Mouse (Mus musculus): Measurements from ENCODE around the gene Sntb2.
A peak's percentile ranks its signal among the peaks of the same experiment; 100 is the strongest.
"Not testable (repeated sequence)": the region's sequence is repeated elsewhere in the genome, so short reads cannot be mapped to it uniquely, and the experiment has no call there.

Gene Sntb2

DNA sequence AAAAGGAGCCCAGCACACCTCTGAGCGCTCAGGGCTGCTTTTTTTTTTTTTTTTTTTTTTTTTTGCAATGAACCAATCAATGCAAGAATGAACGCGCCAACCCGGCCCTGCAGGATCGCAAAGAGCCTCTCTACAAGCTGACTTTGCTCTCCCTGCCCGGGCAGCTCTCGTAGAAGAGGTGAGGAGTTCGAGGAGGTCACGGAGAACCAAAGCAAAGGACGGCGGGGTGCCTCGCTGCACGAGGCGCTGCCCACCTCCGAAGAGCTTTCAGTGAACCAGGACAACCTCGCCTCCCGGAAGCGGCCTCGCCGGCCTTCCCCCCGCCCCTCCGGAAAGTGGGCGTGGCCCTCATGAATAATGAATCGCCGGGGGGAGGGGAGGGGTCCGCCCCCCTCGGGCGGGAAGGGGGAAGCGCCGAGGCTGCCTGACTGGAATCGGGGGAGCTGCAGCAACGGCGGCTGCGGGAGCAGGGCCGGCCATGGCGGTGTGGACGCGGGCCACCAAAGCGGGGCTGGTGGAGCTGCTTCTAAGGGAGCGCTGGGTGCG is at the start of gene Sntb2:
Sntb2 (plus strand) TSS at position 427 of the 546 bp plus-strand sequence.
- DNase-seq (ENCODE audit: low read depth, low spot score), result peak; percentile 98

DNA sequence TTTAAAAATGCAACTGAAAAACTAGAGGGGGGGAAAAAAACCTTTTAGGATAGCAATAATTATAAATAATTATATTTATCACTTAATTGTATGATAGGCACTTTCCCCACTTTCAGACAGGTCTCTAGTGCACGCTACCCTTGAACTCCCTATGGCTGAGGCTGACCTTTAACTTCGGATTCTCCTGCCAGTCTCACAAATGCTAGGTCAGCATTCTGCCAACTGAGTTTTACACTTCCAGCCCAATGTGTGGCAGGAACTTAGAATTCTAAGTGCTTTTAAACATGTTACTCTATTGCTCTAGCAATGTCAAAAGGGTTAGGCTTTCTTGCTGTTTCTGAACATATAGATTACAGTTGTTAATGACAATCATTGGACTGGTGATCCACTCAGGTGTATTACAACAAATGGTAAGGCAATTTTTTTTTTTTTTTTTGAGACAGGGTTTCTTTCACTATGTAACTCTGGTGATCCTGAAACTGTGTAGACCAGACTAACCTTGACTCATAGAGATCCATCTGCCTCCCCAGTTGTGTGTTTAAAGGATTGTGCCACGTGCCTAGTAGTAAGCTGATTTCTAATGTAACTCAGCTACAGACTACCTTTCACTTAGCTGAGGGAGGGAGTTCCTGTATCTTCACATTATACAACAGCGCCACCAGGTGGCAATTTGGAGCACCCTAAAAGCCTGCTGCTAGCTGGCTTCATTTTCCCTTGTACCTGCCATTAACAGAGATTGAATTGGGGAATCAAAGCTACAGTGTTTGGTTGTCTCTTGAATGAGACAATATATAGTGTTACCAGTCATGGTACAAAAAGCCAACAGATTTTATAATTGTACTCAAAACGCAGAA is 48.0 kb upstream of the Sntb2 start:
- DNase-seq (ENCODE audit: low read depth, low spot score), result peak; percentile 88

- DNase-seq (ENCODE audit: low read depth, low spot score), result no peak
Measured at GRCm38 (mm10) chr8:106888803-106889202, 46.7 kb upstream of the Sntb2 start.

- DNase-seq (ENCODE audit: low read depth, low spot score), result peak; percentile 79
Measured at GRCm38 (mm10) chr8:106892210-106892805, 43.2 kb upstream of the Sntb2 start.

- peak; percentile 74 for DNase-seq (ENCODE audit: low read depth, low spot score)
Measured at GRCm38 (mm10) chr8:106892806-106893451, 42.6 kb upstream of the Sntb2 start.

GRCm38 (mm10) chr8:106893481-106894156 is 41.9 kb upstream of the Sntb2 start, which contains the start of gene Utp4:
Utp4 (plus strand) TSS chr8:106893636.
- DNase-seq (ENCODE audit: low read depth, low spot score), result peak; percentile 94

DNA sequence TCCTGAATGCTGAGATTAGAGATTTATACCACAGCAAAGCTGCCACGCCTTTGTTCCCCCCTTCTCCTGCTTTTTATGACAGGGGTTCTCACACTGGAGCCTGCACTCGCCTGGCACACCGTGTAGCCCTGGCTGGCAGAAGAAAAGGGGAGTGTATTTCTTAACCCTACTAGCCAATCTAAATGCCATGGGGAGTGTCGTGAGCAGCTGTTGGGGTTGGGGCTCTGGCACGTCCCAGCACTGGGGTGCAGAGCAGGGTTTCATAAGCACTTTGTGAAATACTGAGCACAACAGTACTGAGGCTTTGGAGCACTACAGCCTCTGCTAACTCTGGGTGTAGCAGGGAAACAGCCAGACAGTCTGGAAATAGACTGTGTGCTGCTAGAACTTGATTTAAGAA is 36.1 kb upstream of the Sntb2 start:
- DNase-seq (ENCODE audit: low read depth, low spot score), result no peak

DNA sequence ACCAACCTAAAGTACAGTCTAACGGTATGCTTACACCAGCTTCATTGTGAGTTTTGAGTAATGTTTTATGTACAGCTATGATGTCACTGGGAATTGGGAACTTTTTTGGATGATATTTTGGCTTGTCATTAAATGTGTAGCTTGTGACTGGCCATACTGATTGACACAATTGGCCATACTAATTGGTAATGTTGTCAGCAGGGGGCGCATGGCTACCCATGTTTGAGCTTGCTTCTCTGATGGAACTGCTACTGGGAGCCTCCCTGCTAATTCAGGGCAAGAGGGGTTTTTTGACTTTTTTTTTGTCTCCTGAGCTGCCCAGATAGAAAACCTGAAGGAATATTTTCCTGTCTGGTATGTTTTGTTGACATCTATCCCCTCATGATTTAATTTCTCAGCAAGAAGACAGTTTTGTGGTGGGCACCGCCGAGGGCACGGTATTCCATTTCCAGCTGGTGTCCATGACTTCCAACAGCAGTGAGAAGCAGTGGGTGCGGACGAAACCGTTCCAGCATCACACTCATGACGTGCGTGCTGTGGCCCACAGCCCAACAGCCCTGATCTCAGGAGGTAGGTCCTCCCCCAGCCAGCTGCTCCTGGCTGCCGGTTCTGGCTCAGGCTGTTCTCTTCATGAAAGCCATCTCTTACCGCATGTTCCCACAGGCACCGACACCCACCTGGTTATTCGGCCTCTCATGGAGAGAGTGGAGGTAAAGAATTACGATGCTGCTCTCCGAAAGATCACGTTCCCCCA is 29.6 kb upstream of the Sntb2 start:
- DNase-seq (ENCODE audit: low read depth, low spot score), result no peak

DNA sequence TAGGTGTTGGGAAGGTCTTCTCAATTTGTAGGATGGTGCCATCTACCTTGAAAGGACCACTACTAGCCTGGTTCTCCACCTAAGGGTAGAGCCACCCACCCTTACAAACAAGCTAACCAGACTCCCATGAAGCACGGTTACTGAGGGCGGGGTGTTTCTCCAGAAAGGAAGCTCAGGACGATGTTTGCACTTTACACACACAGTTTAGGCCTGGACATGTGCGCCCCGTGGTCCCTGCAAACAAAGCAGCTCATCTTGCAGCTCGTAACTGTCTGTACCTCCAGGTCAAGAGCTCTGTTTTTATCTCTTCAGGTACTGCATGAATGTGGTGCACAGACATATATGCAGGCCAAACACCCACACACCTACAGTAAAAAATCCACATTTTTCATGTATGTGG is 28.9 kb upstream of the Sntb2 start:
- no peak for DNase-seq (ENCODE audit: low read depth, low spot score)

- peak; percentile 67 for DNase-seq (ENCODE audit: low read depth, low spot score)
Measured at GRCm38 (mm10) chr8:106907450-106907849, 28.1 kb upstream of the Sntb2 start.

- DNase-seq (ENCODE audit: low read depth, low spot score), result no peak
Measured at GRCm38 (mm10) chr8:106908291-106908690, 27.3 kb upstream of the Sntb2 start.

GRCm38 (mm10) chr8:106913631-106914030 is 21.9 kb upstream of the Sntb2 start:
- DNase-seq (ENCODE audit: low read depth, low spot score), result no peak

DNA sequence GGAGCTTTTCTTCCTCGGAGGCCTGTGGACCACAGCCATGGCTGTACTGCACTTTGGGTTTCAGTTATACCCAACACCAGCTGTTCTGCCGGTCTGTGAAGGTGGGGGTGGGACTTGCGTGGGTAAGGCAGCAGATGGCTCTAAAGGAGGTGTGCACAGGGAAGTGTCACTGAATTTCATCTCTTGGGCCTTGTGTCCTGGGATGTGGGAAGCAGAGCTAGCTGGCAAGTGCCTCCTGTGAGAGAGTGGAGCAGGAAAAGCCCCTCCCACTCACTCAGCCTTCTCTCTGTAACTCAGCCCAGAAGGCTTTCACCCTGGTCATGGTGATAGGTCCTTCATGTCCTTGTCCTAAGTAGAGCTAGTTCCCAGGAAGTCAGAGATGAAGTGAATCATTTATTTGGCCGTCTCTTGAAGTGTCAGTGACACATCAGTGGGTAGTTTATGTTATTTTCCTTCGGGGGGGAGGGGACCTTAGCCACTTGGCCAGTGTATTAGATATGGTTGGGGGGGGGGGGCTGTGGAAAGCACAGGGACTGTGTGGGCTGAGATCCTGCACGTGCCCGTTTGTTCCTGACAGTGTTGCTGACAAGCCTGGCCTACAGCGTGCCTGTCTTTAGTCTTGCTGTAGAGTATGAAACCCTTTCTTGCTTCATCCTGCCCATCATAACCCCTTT is 15.7 kb upstream of the Sntb2 start:
- DNase-seq (ENCODE audit: low read depth, low spot score), result no peak

GRCm38 (mm10) chr8:106920395-106920741 is 15.2 kb upstream of the Sntb2 start:
- DNase-seq (ENCODE audit: low read depth, low spot score), result peak; percentile 66

DNA sequence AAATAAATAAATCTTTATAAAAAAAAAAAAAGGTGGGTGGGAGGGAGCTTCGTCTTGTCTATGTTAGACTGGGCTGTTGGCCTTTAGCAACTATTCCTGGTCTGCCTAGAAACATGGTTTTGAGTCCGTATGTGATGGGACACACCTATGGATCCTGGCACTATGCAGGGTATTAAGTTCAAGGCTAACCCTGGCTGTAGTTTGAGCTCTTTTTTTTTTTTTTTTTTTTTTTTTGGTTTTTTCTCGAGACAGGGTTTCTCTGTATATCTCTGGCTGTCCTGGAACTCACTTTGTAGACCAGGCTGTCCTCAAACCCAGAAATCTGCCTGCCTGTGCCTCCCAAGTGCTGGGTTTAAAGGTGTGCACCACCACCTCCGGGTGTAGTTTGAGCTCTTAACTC is 11.5 kb upstream of the Sntb2 start:
- no peak for DNase-seq (ENCODE audit: low read depth, low spot score)

GRCm38 (mm10) chr8:106924904-106925349 is 10.6 kb upstream of the Sntb2 start:
- DNase-seq (ENCODE audit: low read depth, low spot score), result peak; percentile 35

DNA sequence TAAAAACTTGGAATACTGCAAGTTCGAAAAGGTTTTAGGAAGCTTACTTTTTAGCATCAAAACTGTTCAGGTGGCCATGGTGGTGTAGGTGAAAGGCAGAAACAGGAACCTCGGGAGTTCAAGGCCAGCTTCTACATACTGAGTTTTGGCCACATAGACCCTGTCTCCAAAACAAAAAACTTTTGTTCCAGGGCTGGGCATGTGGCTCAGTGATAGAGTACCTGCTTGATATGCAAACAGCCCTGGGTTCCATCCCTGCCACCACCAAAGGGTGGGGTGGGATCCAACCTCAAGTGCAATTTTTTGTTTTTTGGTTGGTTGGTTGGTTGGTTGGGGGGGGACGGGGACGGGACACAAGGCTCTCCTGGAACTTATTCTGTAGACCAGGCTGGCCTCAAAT is 10.1 kb upstream of the Sntb2 start:
- no peak for DNase-seq (ENCODE audit: low read depth, low spot score)

- DNase-seq (ENCODE audit: low read depth, low spot score), result peak; percentile 89
Measured at GRCm38 (mm10) chr8:106927247-106927646, 8.3 kb upstream of the Sntb2 start.

DNA sequence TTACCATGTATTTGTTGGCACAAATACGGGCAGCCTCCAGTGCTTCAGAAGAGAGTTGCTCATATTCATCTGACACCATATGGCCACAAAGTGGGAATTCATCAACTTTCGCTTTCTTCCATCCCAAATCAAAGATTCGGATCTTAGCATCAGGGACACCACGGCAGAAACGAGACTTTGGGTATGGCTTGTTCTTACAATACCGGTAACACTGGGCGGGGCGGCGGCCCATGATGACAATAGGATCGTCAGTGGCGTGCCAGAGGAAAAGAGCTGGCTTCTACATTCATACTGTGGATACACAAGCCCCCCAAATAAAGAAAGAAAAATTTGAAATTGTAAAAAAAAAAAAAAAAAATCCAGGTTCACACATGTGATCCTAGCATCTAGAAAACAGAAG is 7.4 kb upstream of the Sntb2 start:
- DNase-seq (ENCODE audit: low read depth, low spot score), result not testable (repeated sequence)

GRCm38 (mm10) chr8:106929155-106929913 is 6.2 kb upstream of the Sntb2 start:
- DNase-seq (ENCODE audit: low read depth, low spot score), result peak; percentile 81

Data from ZHBTc4 (cell line).